28 mouse cellular contexts compared by ENCODE assay signal in genomic region chr7:126982054-126982453, GRCm38 (mm10). TPM values are rescaled to one million over a fixed set of nuclear protein-coding genes. Genes with fewer than 3 reads are reported as not detected.
DNase-seq lines count a peak whose midpoint lies in the region; ATAC-seq and TF ChIP-seq lines count a peak whose summit lies in the region.
"Had no signal": no experiment of that assay in that cellular context is flagged by ENCODE, and none has a peak within 500 bp of the region (broad histone marks: within the 10 kb centered on the region; RNA-seq: fewer than 3 reads in every experiment).

No protein-coding gene starts in this region.

- 0 out of 2 replicates have a peak overlapping the region, but pooled peaks have one; percentile 10 for H3K4me2 ChIP-seq in intestine, embryonic 15.5 days (replicated peaks)
- no peak overlapping the region for H3K4me2 ChIP-seq in midbrain, postnatal 0 days (ENCODE audit: low read depth, low read length, poor library complexity, severe bottlenecking)
- H3K4me2 ChIP-seq: embryonic facial prominence, embryonic 13.5 days; forebrain, embryonic 13.5 days; heart, embryonic 12.5 days; heart, embryonic 15.5 days; hindbrain, embryonic 12.5 days; hindbrain, embryonic 15.5 days had no signal

- no peaks in the 10 kb centered on the region for H3K79me2 ChIP-seq in liver, adult 2 months (ENCODE audit: control insufficient read depth, insufficient read depth, low read length)

- no peak for TF ChIP-seq CTCF in liver, adult 2 months (IDR thresholded peaks at IDR 0.05; ENCODE audit: low read depth, low read length)
- no peak for TF ChIP-seq CTCF in small intestine, adult 2 months (IDR thresholded peaks at IDR 0.05; ENCODE audit: extremely low read depth, insufficient read length, insufficient replicate concordance, low read depth, low read length)
- TF ChIP-seq CTCF in midbrain, postnatal 0 days (IDR thresholded peaks at IDR 0.05) = no peak

- WGBS in liver, adult 2 months = 11% methylated on average over 4 of the region's 4 CpGs
- WGBS in intestine, embryonic 15.5 days = 68% methylated on average over 4 of the region's 4 CpGs
- 27% methylated on average over 4 of the region's 4 CpGs for WGBS in small intestine, adult 2 months
- WGBS in hindbrain, embryonic 10.5 days = 95% methylated on average over 4 of the region's 4 CpGs
- WGBS in midbrain, postnatal 0 days = 91% methylated on average over 4 of the region's 4 CpGs

- TF ChIP-seq POLR2A in liver, adult 2 months (IDR thresholded peaks at IDR 0.05; ENCODE audit: extremely low read depth, insufficient read depth, low read length) = no peak
- TF ChIP-seq POLR2A in small intestine, adult 2 months (IDR thresholded peaks at IDR 0.05; ENCODE audit: low read depth, low read length) = no peak

- H3K36me3 ChIP-seq in liver, adult 2 months (ENCODE audit: control insufficient read depth, insufficient read depth, low read length) = peaks cover 2% of the 10 kb centered on the region; the same call in 1 of the 2 replicates
- peaks cover 26% of the 10 kb centered on the region for H3K36me3 ChIP-seq in intestine, embryonic 15.5 days
- peaks cover 40% of the 10 kb centered on the region for H3K36me3 ChIP-seq in small intestine, adult 2 months (ENCODE audit: control insufficient read depth, insufficient read depth, low read length)
- peaks cover 38% of the 10 kb centered on the region for H3K36me3 ChIP-seq in hindbrain, embryonic 10.5 days
- peaks cover 28% of the 10 kb centered on the region for H3K36me3 ChIP-seq in midbrain, postnatal 0 days (ENCODE audit: insufficient read depth, low read length)

- no peak overlapping the region for H3K27ac ChIP-seq in liver, adult 2 months (replicated peaks; ENCODE audit: insufficient read depth, low read depth, low read length)
- H3K27ac ChIP-seq in intestine, embryonic 15.5 days = no peak overlapping the region
- peak overlapping the region; percentile 86 for H3K27ac ChIP-seq in small intestine, adult 2 months (ENCODE audit: insufficient read depth, low read depth, low read length)
- H3K27ac ChIP-seq in hindbrain, embryonic 10.5 days = no peak overlapping the region
- H3K27ac ChIP-seq in midbrain, postnatal 0 days (ENCODE audit: low read depth, low read length) = no peak overlapping the region
- H3K27ac ChIP-seq: embryonic facial prominence, embryonic 10.5 days; embryonic facial prominence, embryonic 13.5 days; forebrain, embryonic 10.5 days; forebrain, embryonic 13.5 days; heart, embryonic 15.5 days; hindbrain, embryonic 12.5 days; hindbrain, embryonic 15.5 days had no signal

- peaks cover 2% of the 10 kb centered on the region for H3K4me1 ChIP-seq in liver, adult 2 months (ENCODE audit: control insufficient read depth, insufficient read depth, low read length)
- peaks cover 3% of the 10 kb centered on the region; the same call in 1 of the 2 replicates for H3K4me1 ChIP-seq in intestine, embryonic 15.5 days (replicated peaks)
- peaks cover 37% of the 10 kb centered on the region for H3K4me1 ChIP-seq in small intestine, adult 2 months (ENCODE audit: control insufficient read depth, insufficient read depth, insufficient read length, low read length)
- H3K4me1 ChIP-seq in hindbrain, embryonic 10.5 days (replicated peaks) = peaks cover 12% of the 10 kb centered on the region
- H3K4me1 ChIP-seq in midbrain, postnatal 0 days (ENCODE audit: insufficient read depth, low read length) = peaks cover 1% of the 10 kb centered on the region; the same call in 1 of the 2 replicates

- H3K9me3 ChIP-seq in intestine, embryonic 15.5 days = no peaks in the 10 kb centered on the region
- no peaks in the 10 kb centered on the region for H3K9me3 ChIP-seq in hindbrain, embryonic 10.5 days
- H3K9me3 ChIP-seq in midbrain, postnatal 0 days (ENCODE audit: low read length) = no peaks in the 10 kb centered on the region
- H3K9me3 ChIP-seq: embryonic facial prominence, embryonic 10.5 days; embryonic facial prominence, embryonic 13.5 days; forebrain, embryonic 10.5 days; forebrain, embryonic 13.5 days; G1E; heart, embryonic 12.5 days; heart, embryonic 15.5 days; hindbrain, embryonic 12.5 days; hindbrain, embryonic 15.5 days had no signal

- no peak for ATAC-seq in intestine, embryonic 15.5 days
- ATAC-seq in midbrain, postnatal 0 days (ENCODE audit: low FRiP score) = no peak
- ATAC-seq: forebrain, embryonic 13.5 days; forebrain, embryonic 16.5 days had no signal

- H3K9ac ChIP-seq in liver, adult 2 months (ENCODE audit: low read depth, low read length) = no peak overlapping the region
- H3K9ac ChIP-seq in intestine, embryonic 15.5 days = no peak overlapping the region
- H3K9ac ChIP-seq in midbrain, postnatal 0 days (replicated peaks; ENCODE audit: low read length, poor library complexity, severe bottlenecking) = no peak overlapping the region
- H3K9ac ChIP-seq: embryonic facial prominence, embryonic 13.5 days; forebrain, embryonic 13.5 days; heart, embryonic 12.5 days; heart, embryonic 15.5 days; hindbrain, embryonic 12.5 days; hindbrain, embryonic 15.5 days had no signal

- no peak overlapping the region for H3K4me3 ChIP-seq in liver, adult 2 months (ENCODE audit: insufficient read depth, low read depth, low read length)
- no peak overlapping the region for H3K4me3 ChIP-seq in intestine, embryonic 15.5 days (replicated peaks)
- no peak overlapping the region for H3K4me3 ChIP-seq in small intestine, adult 2 months (ENCODE audit: low read depth, low read length)
- H3K4me3 ChIP-seq in hindbrain, embryonic 10.5 days = no peak overlapping the region
- no peak overlapping the region for H3K4me3 ChIP-seq in midbrain, postnatal 0 days (ENCODE audit: low read depth, low read length)
- H3K4me3 ChIP-seq: embryonic facial prominence, embryonic 10.5 days; embryonic facial prominence, embryonic 13.5 days; forebrain, embryonic 10.5 days; forebrain, embryonic 13.5 days; heart, embryonic 12.5 days; heart, embryonic 15.5 days; hindbrain, embryonic 12.5 days; hindbrain, embryonic 15.5 days had no signal

- H3K27me3 ChIP-seq in liver, adult 2 months (ENCODE audit: control insufficient read depth, insufficient read depth, low read length) = no peaks in the 10 kb centered on the region
- no peaks in the 10 kb centered on the region for H3K27me3 ChIP-seq in intestine, embryonic 15.5 days (replicated peaks)
- no peaks in the 10 kb centered on the region for H3K27me3 ChIP-seq in small intestine, adult 2 months (ENCODE audit: control insufficient read depth, insufficient read depth, low read length)
- no peaks in the 10 kb centered on the region for H3K27me3 ChIP-seq in hindbrain, embryonic 10.5 days (ENCODE audit: insufficient read depth, poor library complexity, severe bottlenecking)
- H3K27me3 ChIP-seq in midbrain, postnatal 0 days (ENCODE audit: insufficient read depth, low read length) = no peaks in the 10 kb centered on the region
- H3K27me3 ChIP-seq: CH12.LX; embryonic facial prominence, embryonic 13.5 days; forebrain, embryonic 13.5 days; heart, embryonic 15.5 days; hindbrain, embryonic 12.5 days; hindbrain, embryonic 15.5 days had no signal

- peak; percentile 80 for DNase-seq in liver, adult 2 months (ENCODE audit: extremely low read depth, low read depth, low spot score)
- no peak for DNase-seq in liver
- DNase-seq in hindbrain, embryonic 10.5 days (ENCODE audit: low spot score) = no peak
- DNase-seq in midbrain, postnatal 0 days (ENCODE audit: low spot score) = no peak
- DNase-seq: adrenal gland, adult 2 months; adrenal gland, postnatal 14 days; B cell, adult 2 months; cerebellum, adult 11 months; cerebellum, adult 2 months; embryo, embryonic 11 days; heart, adult 18-20 months; heart, postnatal 14 days; heart, postnatal 4 days had no signal

RNA-seq across cellular contexts. Expression of gene Cdiptos, which starts 6.2 kb away (rescaled TPM):
- total RNA-seq in liver, adult 2 months (2014; rRNA removed) = 0.09 TPM in 1 of 2 replicates, not detected in the other
- 0.20 and 0.23 TPM in 2 replicates for polyA plus RNA-seq in liver, adult 2 months (2012; rRNA removed)
- 0.98 and 2.3 TPM in 2 replicates for polyA plus RNA-seq in intestine, embryonic 15.5 days (2015; fragmentation: Nextera tagmentation; extraction: Ambion mirVana)
- polyA plus RNA-seq in small intestine, adult 2 months (2012; rRNA removed) = 0.15 and 0.74 TPM in 2 replicates
- polyA plus RNA-seq in hindbrain, embryonic 10.5 days (2016; fragmentation: Nextera tagmentation; extraction: Ambion mirVana) = 0.63 and 1.0 TPM in 2 replicates
- total RNA-seq in midbrain, postnatal 0 days (2014; rRNA removed) = not detected in 2 replicates
- polyA plus RNA-seq in midbrain, postnatal 0 days (2015; fragmentation: Nextera tagmentation; extraction: Ambion mirVana) = 0.72 and 0.79 TPM in 2 replicates
- total RNA-seq: gastrocnemius, postnatal 25 days had no signal

RNA-seq across cellular contexts. Expression of gene Cdipt, which starts 6.3 kb away (rescaled TPM):
- total RNA-seq in liver, adult 2 months (2014; rRNA removed) = 41.2 and 42.8 TPM in 2 replicates
- 137 and 141 TPM in 2 replicates for polyA plus RNA-seq in liver, adult 2 months (2012; rRNA removed)
- 123 and 136 TPM in 2 replicates for polyA plus RNA-seq in intestine, embryonic 15.5 days (2015; fragmentation: Nextera tagmentation; extraction: Ambion mirVana)
- polyA plus RNA-seq in small intestine, adult 2 months (2012; rRNA removed) = 157 and 467 TPM in 2 replicates
- 92.5 and 103 TPM in 2 replicates for polyA plus RNA-seq in hindbrain, embryonic 10.5 days (2016; fragmentation: Nextera tagmentation; extraction: Ambion mirVana)
- 193 and 244 TPM in 2 replicates for total RNA-seq in midbrain, postnatal 0 days (2014; rRNA removed)
- polyA plus RNA-seq in midbrain, postnatal 0 days (2015; fragmentation: Nextera tagmentation; extraction: Ambion mirVana) = 142 and 157 TPM in 2 replicates

RNA-seq across cellular contexts. Expression of gene Sez6l2, which starts 31.7 kb away (rescaled TPM):
- total RNA-seq in liver, adult 2 months (2014; rRNA removed) = 0.20 and 0.28 TPM in 2 replicates
- 0.31 and 0.60 TPM in 2 replicates for polyA plus RNA-seq in liver, adult 2 months (2012; rRNA removed)
- 2.4 and 2.9 TPM in 2 replicates for polyA plus RNA-seq in intestine, embryonic 15.5 days (2015; fragmentation: Nextera tagmentation; extraction: Ambion mirVana)
- 1.3 and 2.6 TPM in 2 replicates for polyA plus RNA-seq in small intestine, adult 2 months (2012; rRNA removed)
- polyA plus RNA-seq in hindbrain, embryonic 10.5 days (2016; fragmentation: Nextera tagmentation; extraction: Ambion mirVana) = 2.3 and 7.6 TPM in 2 replicates
- total RNA-seq in midbrain, postnatal 0 days (2014; rRNA removed) = 235 and 283 TPM in 2 replicates
- 66.2 and 72.8 TPM in 2 replicates for polyA plus RNA-seq in midbrain, postnatal 0 days (2015; fragmentation: Nextera tagmentation; extraction: Ambion mirVana)

RNA-seq across cellular contexts. Expression of gene Mvp, which starts 32.4 kb away (rescaled TPM):
- 23.4 and 28.5 TPM in 2 replicates for total RNA-seq in liver, adult 2 months (2014; rRNA removed)
- polyA plus RNA-seq in liver, adult 2 months (2012; rRNA removed) = 26.3 and 39.4 TPM in 2 replicates
- 58.3 and 59.2 TPM in 2 replicates for polyA plus RNA-seq in intestine, embryonic 15.5 days (2015; fragmentation: Nextera tagmentation; extraction: Ambion mirVana)
- 148 and 353 TPM in 2 replicates for polyA plus RNA-seq in small intestine, adult 2 months (2012; rRNA removed)
- polyA plus RNA-seq in hindbrain, embryonic 10.5 days (2016; fragmentation: Nextera tagmentation; extraction: Ambion mirVana) = 5.0 and 6.1 TPM in 2 replicates
- total RNA-seq in midbrain, postnatal 0 days (2014; rRNA removed) = 4.2 and 7.2 TPM in 2 replicates
- 3.9 and 4.4 TPM in 2 replicates for polyA plus RNA-seq in midbrain, postnatal 0 days (2015; fragmentation: Nextera tagmentation; extraction: Ambion mirVana)

RNA-seq across cellular contexts. Expression of gene Asphd1, which starts 32.7 kb away (rescaled TPM):
- not detected in 2 replicates for total RNA-seq in liver, adult 2 months (2014; rRNA removed)
- not detected in 2 replicates for polyA plus RNA-seq in liver, adult 2 months (2012; rRNA removed)
- polyA plus RNA-seq in intestine, embryonic 15.5 days (2015; fragmentation: Nextera tagmentation; extraction: Ambion mirVana) = 0.32 and 0.46 TPM in 2 replicates
- polyA plus RNA-seq in small intestine, adult 2 months (2012; rRNA removed) = 0.18 and 0.19 TPM in 2 replicates
- 0.41 and 1.2 TPM in 2 replicates for polyA plus RNA-seq in hindbrain, embryonic 10.5 days (2016; fragmentation: Nextera tagmentation; extraction: Ambion mirVana)
- total RNA-seq in midbrain, postnatal 0 days (2014; rRNA removed) = 32.3 and 44.5 TPM in 2 replicates
- polyA plus RNA-seq in midbrain, postnatal 0 days (2015; fragmentation: Nextera tagmentation; extraction: Ambion mirVana) = 16.2 and 17.6 TPM in 2 replicates
- total RNA-seq: G1E; gastrocnemius, adult 18-20 months; gastrocnemius, postnatal 25 days; heart, adult 18-20 months had no signal
- polyA plus RNA-seq: G1E; heart, embryonic 12.5 days had no signal
